Mouse (Mus musculus) large intestine, adult 2 months (tissue): ENCODE measurements around the gene Dnm2. TPM values are rescaled to one million over a fixed set of nuclear protein-coding genes. Genes with fewer than 3 reads are reported as not detected.
"Not testable (repeated sequence)": the region's sequence is repeated elsewhere in the genome, so short reads cannot be mapped to it uniquely, and the experiment has no call there.

Experiments
- DNase-seq: peaks from one replicate; pipeline ENCODE4 v3.0.0-alpha.2; 2012; ENCODE audit warnings: low read depth, low spot score
- WGBS: fragments of 180-500 bp; shearing (Covaris S2); methylation state at CpG from one replicate; pipeline ENCODE4 v1.1.7; 2018; 5-methylcytosine and 5-hydroxymethylcytosine counted together
- polyA plus RNA-seq: library from polyadenylated mRNA; depleted of rRNA; stranded (reverse); fragments of >200 nt; gene quantifications from 2 replicates; pipeline ENCODE4 v1.2.3, GENCODE M21; 2012

The Dnm2 gene
- polyA plus RNA-seq, 1 experiment: 161 TPM

GRCm38 (mm10) chr9:21527100-21527801, 102.5 kb downstream of the Dnm2 start:
- WGBS: 91% methylated on average over 2 of the region's 2 CpGs
- no peak for DNase-seq

- WGBS: 75% methylated on average over 1 of the region's 1 CpGs
- DNase-seq: no peak
These were observed 103.2 kb downstream of the Dnm2 start for GRCm38 (mm10) chr9:21527917-21528324.

DNA sequence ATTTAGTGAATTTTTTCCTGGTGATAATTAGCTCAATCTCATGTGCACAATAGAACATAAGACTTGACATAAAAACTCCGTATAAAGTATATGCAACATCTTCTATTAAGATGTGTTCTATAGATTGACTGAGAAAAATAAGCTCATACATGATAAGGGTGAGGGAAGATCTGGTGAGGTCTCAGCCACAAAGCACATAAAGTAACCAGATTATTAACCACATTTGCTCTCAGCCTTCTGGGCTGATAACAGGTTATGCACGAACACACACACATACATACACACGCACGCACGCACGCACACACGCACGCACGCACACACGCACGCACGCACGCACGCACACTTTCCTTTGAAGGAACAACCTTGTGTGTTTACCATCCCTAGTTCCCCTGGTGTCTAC, 111.8 kb downstream of the Dnm2 start:
- 90% methylated on average over 14 of the region's 14 CpGs for WGBS

DNA sequence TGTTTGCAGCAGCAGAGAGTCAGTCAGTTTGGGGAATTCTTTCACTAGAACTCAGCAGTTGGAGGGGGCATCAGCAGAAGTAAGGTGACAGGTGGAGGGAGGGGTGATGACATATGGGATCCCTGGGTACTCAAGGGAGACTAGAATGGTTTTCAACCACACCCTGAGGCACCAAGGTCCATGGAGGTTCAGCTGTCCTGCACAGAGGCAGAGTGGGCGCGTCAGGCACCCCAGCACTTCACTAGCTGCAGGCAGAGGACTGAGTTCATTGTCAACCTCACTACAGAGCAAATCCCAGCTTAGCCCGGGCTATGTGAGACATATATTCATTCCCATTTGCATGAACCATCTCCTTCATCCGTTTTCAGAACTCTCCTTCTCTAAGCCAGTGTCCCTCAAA, 112.3 kb downstream of the Dnm2 start:
- WGBS: 66% methylated on average over 4 of the region's 4 CpGs
- no peak for DNase-seq

More for the DNA sequence above, 111.8 kb downstream of the Dnm2 start:
- no peak for DNase-seq

GRCm38 (mm10) chr9:21539981-21540753, 115.5 kb downstream of the Dnm2 start:
- no peak for DNase-seq
- WGBS: 49% methylated on average over 7 of the region's 7 CpGs

- not testable (repeated sequence) for DNase-seq
- 93% methylated on average over 2 of the region's 2 CpGs for WGBS
These were observed 117.3 kb downstream of the Dnm2 start for GRCm38 (mm10) chr9:21542001-21542400.

DNA sequence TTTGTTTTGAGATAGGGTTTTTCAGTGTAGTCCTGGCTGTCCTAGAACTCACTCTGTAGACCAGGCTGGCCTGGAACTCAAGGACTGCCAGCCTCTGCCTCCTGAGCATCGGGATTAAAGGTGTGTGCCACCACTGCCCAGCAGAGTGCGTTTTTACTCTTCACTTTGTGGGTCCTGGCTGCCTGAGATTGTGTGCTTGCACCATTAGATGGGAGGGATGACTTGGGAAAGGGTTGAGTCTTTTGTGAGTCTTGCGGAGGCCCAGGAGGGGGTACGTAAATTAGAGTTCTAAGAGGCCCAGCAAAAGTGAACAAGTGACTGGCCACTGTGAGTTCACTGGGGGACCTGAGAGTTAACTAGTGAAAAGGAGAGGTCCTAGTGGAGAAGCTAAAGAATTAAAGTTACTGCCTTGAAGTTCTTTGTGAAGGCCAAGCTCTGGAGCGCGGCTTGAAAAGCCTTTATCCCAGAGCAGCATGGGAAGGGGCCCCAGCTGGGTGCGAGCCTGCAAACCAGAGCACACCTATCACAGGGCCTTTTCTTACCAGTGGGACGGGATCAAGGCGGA, 120.7 kb downstream of the Dnm2 start:
- 11% methylated on average over 9 of the region's 9 CpGs for WGBS
- DNase-seq: no peak

DNA sequence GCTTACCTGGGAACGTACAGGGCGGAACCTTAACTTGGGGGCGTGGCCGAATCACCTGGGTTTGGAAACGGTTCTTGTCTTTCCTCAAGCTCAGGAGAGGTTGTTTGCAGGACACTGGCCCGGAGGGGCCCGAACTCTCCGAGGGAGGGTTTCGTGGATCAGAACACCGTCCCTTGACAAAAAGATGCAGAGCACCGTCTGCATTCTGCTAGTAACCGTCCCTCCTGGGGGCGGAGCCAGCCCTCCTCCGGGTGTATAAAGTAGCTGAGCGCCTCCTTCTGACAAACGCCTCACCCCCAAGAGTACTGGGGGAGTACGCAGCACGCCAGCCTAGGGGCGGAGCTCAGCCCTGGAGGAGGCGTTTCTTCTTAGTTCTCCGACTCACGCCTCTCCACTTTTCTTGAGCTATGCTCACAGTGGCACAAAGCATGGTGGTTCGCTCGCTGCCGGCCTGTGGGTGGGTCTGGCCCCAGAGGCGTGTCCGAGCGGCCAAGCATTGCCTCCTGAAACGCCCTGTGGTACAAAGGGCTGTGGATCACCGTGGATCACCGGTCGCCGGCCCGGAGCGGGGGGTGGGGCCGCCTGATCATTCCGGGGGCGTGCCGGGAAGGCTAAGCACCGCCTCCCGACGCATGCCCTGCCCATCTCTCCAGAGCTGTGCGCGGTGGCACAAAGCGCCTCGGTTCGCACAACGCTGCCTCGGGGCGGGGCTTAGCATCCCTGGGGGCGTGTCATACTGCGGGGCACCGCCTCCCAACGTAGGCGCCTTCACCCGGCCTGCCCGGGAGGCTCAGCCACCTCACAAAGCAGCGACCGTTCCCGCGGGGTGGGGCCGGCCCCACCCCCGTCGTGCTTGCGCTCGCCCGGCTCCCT, 121.4 kb downstream of the Dnm2 start:
- DNase-seq: peak; percentile 89
- WGBS: 1% methylated on average over 67 of the region's 67 CpGs

DNA sequence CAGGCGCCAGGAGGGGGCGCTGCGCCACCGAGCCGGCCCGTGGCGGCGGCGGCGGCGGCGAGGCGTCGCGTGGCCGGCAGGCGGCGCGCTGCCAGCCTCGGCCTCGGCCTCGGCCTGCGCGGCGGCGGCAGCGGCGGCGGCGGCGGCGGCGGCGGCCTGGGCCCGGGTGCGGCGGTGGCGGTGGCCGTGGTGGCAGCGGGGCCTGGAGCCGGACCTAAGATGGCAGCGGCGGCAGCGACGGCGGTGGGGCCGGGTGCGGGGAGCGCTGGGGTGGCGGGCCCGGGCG, 122.0 kb downstream of the Dnm2 start, which contains the start of gene Carm1:
TSS of gene Carm1 (plus strand) at position 106 of the 286 bp plus-strand sequence.
- DNase-seq: no peak
- WGBS: 9% methylated on average over 52 of the region's 52 CpGs

DNA sequence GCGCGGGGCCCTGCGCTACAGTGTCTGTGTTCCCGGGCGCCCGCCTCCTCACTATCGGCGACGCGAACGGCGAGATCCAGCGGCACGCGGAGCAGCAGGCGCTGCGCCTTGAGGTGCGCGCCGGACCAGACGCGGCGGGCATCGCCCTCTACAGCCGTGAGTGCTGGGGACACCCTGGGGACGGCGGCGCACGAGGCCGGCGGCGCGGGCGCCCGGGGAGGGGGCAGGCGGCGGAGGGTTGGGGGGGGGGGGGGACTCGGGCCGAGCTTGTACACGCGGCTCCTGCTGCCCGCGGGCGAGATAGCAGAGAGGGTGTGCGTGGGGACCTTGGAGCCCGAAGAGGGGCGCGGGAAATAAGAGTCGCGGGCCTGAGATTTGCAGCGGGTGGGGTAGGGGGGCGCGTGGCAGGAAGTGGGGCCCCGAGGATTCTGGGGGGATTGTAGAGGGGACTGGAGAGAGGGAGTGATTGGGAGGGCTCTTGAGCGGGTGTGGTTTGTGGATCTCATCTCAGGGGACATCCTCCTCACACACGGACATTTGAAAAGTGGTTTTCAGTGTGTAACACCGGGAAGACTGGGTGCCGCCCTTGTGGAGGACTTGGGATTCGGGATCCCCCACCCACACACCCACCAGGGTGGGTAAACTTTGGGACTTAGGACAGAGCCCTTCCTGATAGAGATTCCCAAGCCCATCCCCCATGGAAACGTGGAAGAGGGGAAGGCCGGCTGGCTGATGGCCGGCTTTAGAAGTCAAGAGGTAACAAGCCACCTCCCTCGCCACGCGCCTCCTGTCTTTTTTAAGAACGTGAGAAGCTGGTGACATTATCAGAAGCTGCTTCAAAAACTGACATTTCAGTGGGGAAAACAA, 122.6 kb downstream of the Dnm2 start:
- DNase-seq: peak; percentile 42
- WGBS: under 1% methylated on average over 64 of the region's 66 CpGs

GRCm38 (mm10) chr9:21551049-21551448, 126.3 kb downstream of the Dnm2 start:
- 94% methylated on average over 2 of the region's 2 CpGs for WGBS
- DNase-seq: no peak

DNA sequence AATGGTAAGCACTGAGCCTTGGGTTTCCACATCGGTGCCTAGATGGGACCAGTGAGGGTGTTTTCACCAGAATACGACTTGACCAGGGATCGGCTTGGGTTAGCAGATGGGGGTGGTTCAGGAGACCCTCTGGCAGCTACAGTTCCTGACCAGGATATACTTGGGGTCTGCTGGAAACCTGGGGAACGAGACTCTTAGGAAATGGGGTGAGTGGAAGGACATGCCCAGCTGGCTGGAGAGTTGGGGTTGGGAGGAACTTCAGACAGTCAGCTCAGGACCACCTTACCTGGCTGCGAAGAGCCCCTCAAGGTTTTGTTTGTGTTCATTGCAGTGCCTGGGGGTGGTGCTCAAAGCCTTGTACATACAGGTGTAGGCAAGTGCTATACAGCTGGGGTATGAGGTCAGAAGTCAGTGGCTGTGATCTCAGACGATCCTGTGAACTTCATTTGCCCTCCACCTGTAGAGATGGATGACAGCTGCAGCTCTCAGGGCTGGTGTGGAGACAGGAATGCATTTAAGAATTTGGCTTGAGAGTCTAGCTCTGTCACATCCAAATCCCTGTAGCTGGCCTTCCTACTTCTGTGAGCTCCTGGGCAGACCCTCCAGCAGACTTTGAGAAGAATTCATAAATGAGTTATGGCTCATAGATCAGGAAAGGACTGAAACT, 129.0 kb downstream of the Dnm2 start:
- no peak for DNase-seq
- 79% methylated on average over 6 of the region's 6 CpGs for WGBS

DNA sequence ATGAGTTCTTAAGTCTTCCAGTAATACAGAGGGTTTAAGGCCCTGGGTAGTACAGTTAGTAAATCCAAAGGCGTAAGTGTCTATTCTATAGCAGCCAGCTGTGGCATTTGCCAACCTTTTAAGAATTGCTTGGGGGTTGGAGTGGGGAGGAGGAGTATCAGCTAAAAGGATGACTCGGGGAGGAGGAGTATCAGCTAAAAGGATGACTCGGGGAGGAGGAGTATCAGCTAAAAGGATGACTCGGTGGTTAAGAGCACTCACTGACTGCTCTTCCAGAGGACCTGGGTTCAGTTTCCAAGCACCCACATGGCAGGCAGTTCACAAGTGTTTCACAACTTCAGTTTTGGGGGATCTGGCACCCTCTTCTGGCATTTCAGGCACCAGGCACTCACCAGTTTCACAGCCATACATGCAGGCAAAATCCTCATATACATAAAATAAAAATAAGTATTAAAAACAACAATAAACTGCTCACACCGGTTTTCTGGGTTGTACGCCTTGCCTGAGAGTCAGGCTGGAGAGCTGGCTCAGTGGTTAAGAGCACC, 130.6 kb downstream of the Dnm2 start:
- no peak for DNase-seq
- WGBS: 87% methylated on average over 6 of the region's 6 CpGs

GRCm38 (mm10) chr9:21556996-21557395, 132.3 kb downstream of the Dnm2 start:
- 91% methylated on average over 2 of the region's 2 CpGs for WGBS
- no peak for DNase-seq
